Mouse (Mus musculus) thymus, adult 2 months (tissue): ENCODE data around the gene Myh9.

ENCODE experiments used
- CTCF ChIP-seq: fragments of 200-500 bp; IDR thresholded peaks from 2 replicates; pipeline ENCODE4 v1.5.1; 2012; ENCODE audit warnings: mild to moderate bottlenecking, control low read depth, low read length, moderate library complexity, borderline replicate concordance; ENCODE audit not compliant: control insufficient read depth, poor library complexity, insufficient read depth; ENCODE audit errors: extremely low read depth
- POLR2A ChIP-seq: fragments of 200-500 bp; IDR thresholded peaks from 2 replicates; pipeline ENCODE4 v1.6.1; 2012; ENCODE audit warnings: mild to moderate bottlenecking, low read length, control low read depth, moderate library complexity; ENCODE audit not compliant: control insufficient read depth, poor library complexity, insufficient read depth; ENCODE audit errors: extremely low read depth

DNA sequence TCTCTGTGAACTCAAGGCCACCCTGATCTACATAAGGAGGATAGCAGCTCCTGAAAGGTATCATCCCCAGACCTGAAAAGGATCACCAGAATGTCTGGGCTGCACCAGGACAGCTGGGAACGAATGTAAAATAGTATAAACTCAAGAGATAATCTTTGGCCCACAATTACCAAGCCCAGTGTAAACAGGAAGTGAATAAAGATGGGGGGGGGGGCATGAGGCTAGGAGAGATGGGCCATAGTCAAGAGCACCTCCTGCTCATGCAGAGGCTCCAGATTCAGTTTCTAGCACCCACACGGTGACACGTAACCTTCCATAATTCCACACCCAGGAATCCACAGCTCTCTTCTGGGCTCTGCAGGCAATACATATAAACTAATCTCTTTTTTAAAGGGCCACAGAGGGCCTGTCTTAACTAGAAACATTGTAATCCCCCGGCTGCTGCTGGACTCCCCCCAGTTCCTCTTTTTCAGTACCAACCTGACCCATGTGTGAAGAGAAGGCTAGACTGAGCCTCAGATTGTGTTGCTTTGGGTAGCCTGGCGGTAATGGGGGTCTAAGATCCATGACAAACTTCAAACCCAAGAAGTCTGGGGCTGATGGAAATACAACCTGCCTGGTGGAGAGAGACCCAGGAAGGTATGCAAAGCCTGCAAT is 11.4 kb downstream of the Myh9 start:
- TF ChIP-seq CTCF: no peak
- TF ChIP-seq POLR2A: no peak
